Mouse (Mus musculus) urinary bladder, postnatal 4 days (tissue): ENCODE data around the gene 2310061N02Rik.
"Not testable (repeated sequence)": the region's sequence is repeated elsewhere in the genome, so short reads cannot be mapped to it uniquely, and the experiment has no call there.

Source experiments
- DNase-seq, 2 experiments: peaks; one replicate each; pipeline ENCODE4 v3.0.0; 2021 to 2022; ENCODE audit warnings: low spot score in 2 of 2

2310061N02Rik gene

GRCm38 (mm10) chr16:88707496-88708012 is at the start of gene 2310061N02Rik:
Gene 2310061N02Rik, minus strand, starts transcription at chr16:88707962.
- DNase-seq, result no peak

GRCm38 (mm10) chr16:88751535-88751934 is 43.8 kb upstream of the 2310061N02Rik start, which contains the start of gene Krtap13:
Gene Krtap13, minus strand, starts transcription at chr16:88751635.
- DNase-seq, result not testable (repeated sequence)

- no peak for DNase-seq
These were observed 40.2 kb upstream of the 2310061N02Rik start for GRCm38 (mm10) chr16:88747943-88748342.

- DNase-seq, result no peak
These were observed 37.1 kb upstream of the 2310061N02Rik start for GRCm38 (mm10) chr16:88744750-88745340.

GRCm38 (mm10) chr16:88735391-88735790 is 27.6 kb upstream of the 2310061N02Rik start:
- DNase-seq, result no peak

- DNase-seq, result no peak
These were observed 21.1 kb upstream of the 2310061N02Rik start, which contains the start of gene Krtap13-1 for GRCm38 (mm10) chr16:88728812-88729275. Gene Krtap13-1, plus strand, starts transcription at chr16:88728862.

- DNase-seq, result no peak
These were observed 12.3 kb upstream of the 2310061N02Rik start for GRCm38 (mm10) chr16:88720031-88720430.

GRCm38 (mm10) chr16:88716549-88716948 is 8.8 kb upstream of the 2310061N02Rik start:
- no peak for DNase-seq

GRCm38 (mm10) chr16:88711245-88711644 is 3.5 kb upstream of the 2310061N02Rik start:
- DNase-seq, result no peak

GRCm38 (mm10) chr16:88710757-88711156 is 3.0 kb upstream of the 2310061N02Rik start:
- no peak for DNase-seq

GRCm38 (mm10) chr16:88701072-88701864 is 6.5 kb downstream of the 2310061N02Rik start:
- DNase-seq, result no peak

GRCm38 (mm10) chr16:88696256-88696655 is 11.5 kb downstream of the 2310061N02Rik start:
- DNase-seq, result no peak

GRCm38 (mm10) chr16:88681282-88681681 is 26.5 kb downstream of the 2310061N02Rik start:
- no peak for DNase-seq

- no peak for DNase-seq
These were observed 28.7 kb downstream of the 2310061N02Rik start for GRCm38 (mm10) chr16:88679099-88679498.

- no peak for DNase-seq
These were observed 36.2 kb downstream of the 2310061N02Rik start, which contains the start of gene Krtap27-1 for GRCm38 (mm10) chr16:88671571-88671970. Gene Krtap27-1, minus strand, starts transcription at chr16:88671671.

- no peak for DNase-seq
These were observed 50.3 kb downstream of the 2310061N02Rik start for GRCm38 (mm10) chr16:88657426-88657825.
